Mouse (Mus musculus) kidney, postnatal 0 days (tissue): ENCODE data around the gene Pigm. TPM values are rescaled to one million over a fixed set of nuclear protein-coding genes. Genes with fewer than 3 reads are reported as not detected.

Source experiments
- ATAC-seq: fragments of 200-750 bp; cut with Nextera tagmentation; replicated peaks from 2 replicates; pipeline ENCODE4 v1.8.0; 2017; ENCODE audit warnings: low read depth, moderate number of reproducible peaks, moderate TSS enrichment, moderate library complexity; ENCODE audit not compliant: low FRiP score
- DNase-seq: peaks from one replicate; pipeline ENCODE4 v3.0.0-alpha.2; 2016; ENCODE audit warnings: low spot score
- H3K27ac ChIP-seq: fragments of 300-500 bp; sonication (generic); 2 replicates; pipeline ENCODE4 v1.5.1; 2014; ENCODE audit warnings: mild to moderate bottlenecking
- H3K27me3 ChIP-seq: fragments of 300-500 bp; sonication (generic); 2 replicates; pipeline ENCODE4 v1.6.1; 2014; ENCODE audit warnings: low read length, mixed read lengths; ENCODE audit not compliant: insufficient read depth
- H3K36me3 ChIP-seq: fragments of 300-500 bp; sonication (generic); 2 replicates; pipeline ENCODE4 v1.6.1; 2014; ENCODE audit warnings: low read length, mixed read lengths; ENCODE audit not compliant: insufficient read depth
- H3K4me1 ChIP-seq: fragments of 300-500 bp; sonication (generic); replicated peaks from 2 replicates; pipeline ENCODE4 v1.6.1; 2014; ENCODE audit warnings: antibody characterized with exemption, low read length, mixed read lengths; ENCODE audit not compliant: insufficient read depth
- H3K4me2 ChIP-seq: fragments of 300-500 bp; sonication (generic); 2 replicates; pipeline ENCODE4 v1.6.1; 2014; ENCODE audit warnings: mild to moderate bottlenecking, low read length, moderate library complexity, mixed read lengths
- H3K4me3 ChIP-seq: fragments of 300-500 bp; sonication (generic); replicated peaks from 2 replicates; pipeline ENCODE4 v1.5.1; 2014; ENCODE audit warnings: low read depth, low read length
- H3K9ac ChIP-seq: fragments of 300-500 bp; sonication (generic); 2 replicates; pipeline ENCODE4 v1.6.1; 2014; ENCODE audit warnings: low read depth, low read length
- H3K9me3 ChIP-seq: fragments of 300-500 bp; sonication (generic); replicated peaks from 2 replicates; pipeline ENCODE4 v1.6.1; 2016; ENCODE audit warnings: low read length, inconsistent platforms, mixed read lengths
- CTCF ChIP-seq: IDR thresholded peaks from 2 replicates; pipeline ENCODE4 v1.5.1; 2016; ENCODE audit warnings: antibody characterized with exemption, low read depth, mild to moderate bottlenecking, moderate library complexity
- WGBS: fragments of 180-500 bp; shearing (Covaris S2); extraction: QIAGEN DNeasy Blood & Tissue Kit; methylation state at CpG from one replicate; pipeline ENCODE4 v1.1.7; 2014; 5-methylcytosine and 5-hydroxymethylcytosine counted together
- polyA plus RNA-seq: library from polyadenylated mRNA; unstranded; fragments of >200 nt; fragmentation: Nextera tagmentation; extraction: Ambion mirVana; gene quantifications from 2 replicates; pipeline ENCODE4 v1.2.1, GENCODE M21; 2015

Pigm gene
- polyA plus RNA-seq, 1 experiment from 2014 or later, result 5.8 TPM

DNA sequence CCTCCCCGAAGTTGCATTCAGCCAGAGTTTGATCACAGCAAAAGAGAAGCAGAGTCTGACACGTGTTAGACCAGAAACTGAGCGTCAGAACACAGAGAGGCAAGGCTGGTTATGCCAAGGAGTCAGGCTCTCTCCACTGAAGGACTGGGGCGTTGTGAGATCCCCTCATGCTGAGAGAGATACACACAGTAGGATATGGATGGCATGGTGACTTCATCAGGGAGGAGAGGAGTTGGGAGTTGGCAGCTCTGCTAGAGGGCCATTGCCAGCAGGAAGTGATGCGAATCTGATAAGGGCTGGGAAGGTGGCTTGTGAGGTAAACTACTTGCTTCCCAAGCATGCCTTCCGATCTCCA lies 37.9 kb downstream of the Pigm start:
- Histone ChIP-seq H3K9me3 (no peaks in the 10 kb centered on the region), H3K27ac (no peak overlapping the region), H3K9ac (no peak overlapping the region), H3K36me3 (no peaks in the 10 kb centered on the region), H3K27me3 (no peaks in the 10 kb centered on the region), H3K4me1 (no peaks in the 10 kb centered on the region), H3K4me3 (no peak overlapping the region), H3K4me2 (no peak overlapping the region)
- ATAC-seq, result no peak
- 87% methylated on average over 6 of the region's 6 CpGs for WGBS
- no peak for TF ChIP-seq CTCF
- DNase-seq, result no peak

DNA sequence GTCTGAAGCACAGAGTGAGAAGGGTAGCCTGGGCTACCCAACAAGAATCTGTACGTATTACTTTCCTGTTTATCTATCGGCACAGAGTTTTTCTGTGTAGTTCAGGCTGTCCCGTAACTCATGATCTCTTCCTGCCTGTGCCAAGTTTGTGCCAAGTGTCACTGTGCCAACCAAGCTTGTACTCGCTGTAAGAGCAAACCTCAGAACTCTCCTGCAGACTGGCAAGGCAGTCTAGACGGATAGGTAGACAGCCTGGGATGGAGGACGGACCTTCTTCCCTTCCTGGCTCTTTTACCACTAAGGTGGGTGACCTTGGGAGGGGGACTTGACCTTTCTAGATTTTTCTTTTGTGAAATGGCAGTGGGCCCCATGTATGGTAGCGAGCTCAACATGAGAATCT lies 38.7 kb downstream of the Pigm start:
- no peaks in the 10 kb centered on the region for H3K36me3 ChIP-seq
- no peak for TF ChIP-seq CTCF
- ATAC-seq (no peak), DNase-seq (no peak)
- H3K4me1 ChIP-seq, result no peaks in the 10 kb centered on the region
- H3K27me3 ChIP-seq, result no peaks in the 10 kb centered on the region
- H3K27ac ChIP-seq, result no peak overlapping the region
- WGBS, result 88% methylated on average over 7 of the region's 7 CpGs
- no peak overlapping the region for H3K9ac ChIP-seq
- no peak overlapping the region for H3K4me3 ChIP-seq
- H3K4me2 ChIP-seq, result no peak overlapping the region
- no peaks in the 10 kb centered on the region for H3K9me3 ChIP-seq

DNA sequence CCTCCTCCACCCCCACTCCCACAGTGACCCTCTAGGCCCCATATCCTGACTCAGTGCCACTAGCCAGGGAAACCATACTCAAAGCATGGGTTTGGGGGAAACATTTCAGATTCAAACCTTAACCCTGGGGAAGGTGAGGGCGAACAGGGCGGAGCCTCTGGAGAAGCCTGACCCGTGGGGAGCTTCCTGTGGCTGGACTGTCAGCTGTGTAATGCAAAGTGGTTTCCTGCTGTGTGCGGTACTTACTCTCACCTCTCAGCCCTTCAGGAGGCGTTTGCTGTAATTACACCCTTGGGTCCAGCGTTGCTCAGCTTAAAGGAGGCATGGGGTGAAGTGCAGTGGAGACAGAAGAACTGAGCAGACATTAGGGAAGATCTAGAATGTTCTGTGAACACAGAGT lies 41.8 kb downstream of the Pigm start:
- no peak for TF ChIP-seq CTCF
- no peaks in the 10 kb centered on the region for H3K9me3 ChIP-seq
- no peaks in the 10 kb centered on the region for H3K4me1 ChIP-seq
- 22% methylated on average over 6 of the region's 6 CpGs for WGBS
- no peak overlapping the region for H3K9ac ChIP-seq
- no peak overlapping the region for H3K4me3 ChIP-seq
- no peaks in the 10 kb centered on the region for H3K36me3 ChIP-seq
- H3K27me3 ChIP-seq, result no peaks in the 10 kb centered on the region
- DNase-seq (no peak), ATAC-seq (no peak)
- no peak overlapping the region for H3K4me2 ChIP-seq
- H3K27ac ChIP-seq, result no peak overlapping the region

DNA sequence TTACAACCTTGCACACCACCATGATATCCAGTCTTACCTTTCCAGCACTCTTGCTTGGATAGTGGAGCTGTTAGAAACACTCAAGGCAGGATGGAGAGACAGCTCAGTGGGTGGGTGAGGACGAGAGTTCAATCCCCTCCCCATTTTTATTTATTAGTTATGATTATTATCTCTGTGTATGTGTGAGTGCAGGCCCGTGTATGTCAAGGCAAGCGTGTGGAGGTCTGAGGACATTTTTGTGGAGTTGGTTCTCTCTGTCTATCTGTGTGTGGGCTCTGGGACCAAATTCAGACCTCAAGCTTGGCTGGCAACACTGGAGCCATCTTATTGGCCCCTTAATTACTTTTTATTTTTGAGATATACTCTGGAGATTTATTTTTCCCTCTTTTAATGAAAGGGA lies 42.3 kb downstream of the Pigm start:
- DNase-seq (no peak), ATAC-seq (no peak)
- H3K27ac ChIP-seq, result no peak overlapping the region
- TF ChIP-seq CTCF, result no peak
- H3K4me1 ChIP-seq, result no peaks in the 10 kb centered on the region
- WGBS, result 53% methylated on average over 3 of the region's 3 CpGs
- no peaks in the 10 kb centered on the region for H3K36me3 ChIP-seq
- no peaks in the 10 kb centered on the region for H3K9me3 ChIP-seq
- no peak overlapping the region for H3K4me3 ChIP-seq
- no peak overlapping the region for H3K4me2 ChIP-seq
- H3K27me3 ChIP-seq, result no peaks in the 10 kb centered on the region
- H3K9ac ChIP-seq, result no peak overlapping the region

DNA sequence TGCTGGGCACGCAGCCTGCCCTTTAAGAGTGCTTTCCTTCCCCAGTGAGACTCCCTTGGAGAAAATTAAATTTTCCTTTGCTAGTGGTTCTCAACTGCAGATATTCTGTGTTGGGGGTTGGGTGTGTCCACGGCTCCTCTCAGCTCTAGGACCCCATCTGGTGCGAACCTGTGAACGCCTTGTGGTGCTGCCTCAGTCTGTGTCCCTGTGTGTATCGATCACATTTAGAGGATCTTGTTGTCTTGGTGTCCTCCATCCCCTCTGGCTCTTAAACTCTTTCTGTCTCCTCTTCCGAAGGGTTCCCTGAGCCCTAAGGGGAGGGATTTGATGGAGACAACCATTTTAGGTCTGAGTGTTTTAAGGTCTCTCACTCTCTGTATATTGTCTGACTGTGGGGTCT lies 43.8 kb downstream of the Pigm start:
- Histone ChIP-seq H3K4me1 (no peaks in the 10 kb centered on the region), H3K27ac (no peak overlapping the region), H3K9me3 (no peaks in the 10 kb centered on the region), H3K36me3 (no peaks in the 10 kb centered on the region), H3K4me3 (no peak overlapping the region), H3K27me3 (no peaks in the 10 kb centered on the region), H3K4me2 (no peak overlapping the region), H3K9ac (no peak overlapping the region)
- ATAC-seq (no peak), DNase-seq (no peak)
- 93% methylated on average over 6 of the region's 6 CpGs for WGBS
- no peak for TF ChIP-seq CTCF

DNA sequence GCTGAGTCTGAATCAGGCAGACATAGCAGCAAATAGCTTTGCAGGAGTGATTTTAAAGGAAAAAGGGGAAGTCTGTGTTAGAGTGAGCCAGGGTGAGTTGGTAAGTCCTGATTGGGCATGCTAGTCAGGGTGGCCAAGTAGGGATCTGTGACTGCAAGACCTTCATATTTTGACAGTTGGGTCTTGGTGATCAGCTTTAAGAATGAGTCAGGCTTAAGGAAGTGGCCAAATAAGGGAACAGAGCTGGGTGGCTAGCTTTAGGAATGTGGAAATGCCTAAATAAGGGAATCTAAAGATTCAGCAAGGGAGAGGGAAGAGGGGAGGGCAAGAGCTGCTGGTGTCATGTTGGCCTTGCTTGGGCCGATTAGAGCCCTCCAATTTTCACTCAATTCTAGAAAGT lies 47.0 kb downstream of the Pigm start:
- WGBS, result 28% methylated on average over 1 of the region's 1 CpGs
- Histone ChIP-seq H3K4me3 (no peak overlapping the region), H3K4me1 (no peaks in the 10 kb centered on the region), H3K27ac (no peak overlapping the region), H3K27me3 (no peaks in the 10 kb centered on the region), H3K9ac (no peak overlapping the region), H3K4me2 (no peak overlapping the region), H3K9me3 (no peaks in the 10 kb centered on the region), H3K36me3 (no peaks in the 10 kb centered on the region)
- no peak for ATAC-seq
- peak; percentile 61 for DNase-seq
- TF ChIP-seq CTCF, result no peak

DNA sequence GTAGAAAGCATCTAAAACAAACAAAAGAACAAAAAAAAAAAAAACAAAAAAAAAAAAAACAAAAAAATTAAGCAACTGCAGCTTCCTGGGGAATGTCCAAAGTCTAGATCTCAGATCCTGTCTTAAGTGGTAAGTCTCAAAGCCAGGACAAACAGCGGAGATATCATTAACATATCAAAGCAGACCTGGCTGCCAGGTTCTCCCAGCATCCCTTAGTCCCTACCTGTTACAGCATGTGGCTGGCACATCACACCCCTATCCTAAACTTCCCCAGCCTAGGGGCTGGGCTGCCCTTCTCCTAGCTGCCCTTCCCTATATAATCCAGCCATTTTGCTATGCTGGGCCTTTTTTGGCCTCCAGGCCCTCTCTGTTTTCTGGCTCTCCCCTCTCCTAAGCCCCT lies 50.1 kb downstream of the Pigm start:
- Histone ChIP-seq H3K4me2 (no peak overlapping the region), H3K27me3 (no peaks in the 10 kb centered on the region), H3K9me3 (no peaks in the 10 kb centered on the region), H3K4me3 (no peak overlapping the region), H3K36me3 (no peaks in the 10 kb centered on the region), H3K9ac (no peak overlapping the region), H3K4me1 (peaks cover 10% of the 10 kb centered on the region; the same call in 1 of the 2 replicates), H3K27ac (no peak overlapping the region)
- DNase-seq (no peak), ATAC-seq (no peak)
- WGBS, result 85% methylated on average over 1 of the region's 1 CpGs
- TF ChIP-seq CTCF, result no peak
